Mouse (Mus musculus) layer of hippocampus, adult 8-10 months (tissue): ENCODE results near the gene Tmem160. TPM values are rescaled to one million over a fixed set of nuclear protein-coding genes. Genes with fewer than 3 reads are reported as not detected.

Experiments used
- DNase-seq, 2 experiments: peaks; one replicate each; pipeline ENCODE4 v3.0.0; 2022; ENCODE audit warnings: low spot score in 2 of 2
- total RNA-seq, 4 experiments: library from RNA; stranded (reverse); gene quantifications; 2 replicates each; pipeline ENCODE4 v1.2.4; 2022

The Tmem160 gene
- total RNA-seq, 4 experiments from 2014 or later: 53.2 to 76.7 (median 67.9) TPM

DNA sequence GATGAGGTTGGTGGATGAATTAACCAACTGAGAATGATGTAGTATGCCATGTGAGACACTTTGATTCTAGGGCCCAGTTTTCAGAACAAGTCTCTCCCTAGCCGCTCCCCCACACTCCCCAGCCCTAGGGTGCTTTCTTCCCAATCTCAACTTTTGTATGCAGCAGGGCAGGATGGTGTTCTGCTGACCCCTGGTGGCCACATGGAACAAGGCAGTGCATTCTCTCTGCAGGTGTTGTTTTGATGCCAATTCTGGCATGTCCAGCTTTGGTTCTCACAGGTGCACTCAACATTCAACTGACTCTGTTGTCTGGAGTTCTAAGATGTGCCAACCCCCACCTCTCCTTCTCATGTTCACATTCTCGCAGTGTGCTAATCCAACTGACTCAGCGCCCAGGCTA, 39.2 kb downstream of the Tmem160 start:
- DNase-seq: peak in 1 of 2 experiments; percentile 65

DNA sequence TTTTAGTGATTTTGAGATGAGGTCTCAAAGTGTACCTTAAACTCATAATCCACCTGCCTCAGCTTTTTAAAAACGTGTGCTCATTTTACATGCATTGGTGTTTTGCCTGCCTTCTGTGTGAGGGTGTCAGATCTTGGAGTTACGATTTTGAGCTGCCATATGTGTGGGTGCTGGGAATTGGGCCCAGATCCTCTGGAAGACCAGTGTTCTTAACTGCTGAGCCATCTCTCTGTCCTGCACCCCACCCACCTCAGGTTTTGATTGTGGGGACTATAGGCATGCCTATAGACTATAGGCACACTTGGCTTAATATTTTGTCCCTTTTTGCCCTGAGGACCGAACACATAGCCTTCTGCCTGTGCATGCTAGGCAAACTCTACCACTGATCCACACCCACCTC, 39.6 kb downstream of the Tmem160 start:
- DNase-seq: no peak

DNA sequence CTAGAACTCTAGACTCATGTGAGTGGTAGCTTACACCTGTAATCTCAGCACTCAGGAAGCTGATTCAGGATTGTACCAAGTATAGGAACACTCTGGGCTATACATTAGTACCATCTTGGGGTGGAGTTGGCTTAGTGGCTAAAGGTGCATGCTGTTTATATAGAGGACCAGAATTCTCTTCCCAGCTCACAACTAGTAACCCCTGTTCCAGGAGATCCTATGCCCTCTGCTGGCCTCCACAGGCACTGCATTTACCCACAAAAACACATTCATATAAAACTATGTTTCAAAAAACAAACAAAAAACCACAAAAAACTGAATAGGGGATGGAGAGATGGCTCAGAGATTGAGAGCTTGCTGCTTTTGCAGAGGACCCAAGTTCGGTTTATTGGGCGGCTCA, 40.8 kb downstream of the Tmem160 start:
- DNase-seq: peak in 1 of 2 experiments; percentile 46

DNA sequence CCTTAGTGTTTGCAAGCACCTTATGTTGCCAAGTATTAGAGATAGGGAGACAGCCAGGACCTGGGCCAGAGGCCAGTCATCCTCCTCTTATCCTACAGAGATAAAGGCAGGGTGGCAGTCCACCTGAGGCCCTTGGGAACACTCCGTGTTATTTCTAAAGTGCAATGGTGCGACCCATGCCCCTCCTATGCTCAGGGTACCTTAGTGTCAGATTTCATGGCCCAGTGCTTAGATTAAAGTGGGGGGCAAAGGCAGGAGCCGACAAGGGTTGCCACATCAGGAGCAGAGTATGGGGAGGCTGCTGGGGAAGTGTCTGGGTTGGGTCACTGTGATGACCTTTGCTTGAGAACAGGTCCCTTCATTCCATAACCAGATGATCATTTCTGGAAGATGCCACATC, 43.7 kb downstream of the Tmem160 start:
- no peak for DNase-seq

DNA sequence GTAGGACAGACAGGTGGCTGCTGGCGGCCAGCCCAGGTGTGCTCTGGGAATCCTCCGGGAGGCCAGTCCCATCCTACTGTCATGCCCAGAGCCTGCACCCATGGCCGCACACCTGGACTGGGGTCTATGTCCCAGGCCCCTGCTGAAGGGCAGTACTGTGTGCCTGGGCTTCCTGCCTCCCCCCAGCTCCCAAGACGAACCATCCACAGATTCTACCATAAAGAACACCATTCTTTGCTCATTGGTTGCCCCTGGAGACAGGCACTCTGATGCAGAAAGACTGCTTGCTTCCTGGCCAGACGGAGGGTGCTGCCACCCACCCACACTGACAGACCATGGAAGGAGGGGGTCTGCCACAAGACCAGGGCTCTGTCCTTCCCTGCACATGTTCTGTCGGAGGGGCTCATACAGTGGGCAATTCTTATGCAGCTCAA, 47.1 kb downstream of the Tmem160 start:
- no peak for DNase-seq

DNA sequence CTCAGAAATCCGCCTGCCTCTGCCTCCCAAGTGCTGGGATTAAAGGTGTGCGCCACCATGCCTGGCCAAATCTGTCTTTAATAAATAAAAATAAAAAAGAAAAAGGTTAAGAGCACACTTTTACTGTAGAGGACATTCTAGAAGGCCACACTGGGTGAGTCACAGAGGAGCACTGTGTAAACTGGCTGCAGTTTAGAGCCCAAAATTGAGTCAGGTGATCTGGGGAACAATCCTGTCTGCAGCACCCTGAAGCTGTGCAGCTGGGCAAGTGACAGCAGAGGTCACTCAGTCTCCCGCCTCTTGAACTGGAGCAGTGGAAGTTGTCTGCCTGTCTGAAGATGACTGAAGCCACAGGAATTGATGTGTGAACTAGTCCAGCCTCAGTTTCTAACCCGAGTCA, 49.0 kb downstream of the Tmem160 start:
- DNase-seq: no peak

DNA sequence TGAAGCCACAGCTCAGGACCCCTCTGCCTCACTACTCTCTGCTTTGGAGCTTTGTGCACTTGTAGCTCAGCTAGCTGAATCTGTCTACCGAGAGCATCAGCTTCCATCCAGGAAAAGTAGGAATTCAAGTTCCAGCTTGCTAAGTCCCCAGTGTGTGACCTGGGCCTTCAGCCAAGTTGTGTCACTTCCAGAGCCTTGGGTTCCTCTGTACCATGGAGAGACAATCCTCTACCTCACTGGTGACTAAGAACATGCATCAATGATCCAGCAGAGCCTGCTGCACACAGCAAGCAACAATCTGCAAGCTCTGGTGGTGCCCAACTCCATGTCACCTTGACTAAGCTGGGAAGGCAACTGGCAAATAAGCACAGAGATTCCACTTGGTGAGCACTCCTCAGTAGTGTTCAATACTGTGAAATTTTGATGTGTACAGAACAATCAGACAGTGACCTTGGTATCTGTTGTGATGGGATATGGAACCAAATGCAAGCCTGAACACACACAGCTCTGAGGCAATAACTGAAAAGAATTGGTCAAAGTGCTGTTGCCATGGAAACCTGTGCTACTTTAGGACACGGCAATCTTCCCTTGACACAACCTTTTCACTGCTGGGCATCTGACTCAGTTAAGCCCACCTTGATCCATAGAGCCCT, 52.1 kb downstream of the Tmem160 start:
- DNase-seq: no peak

Other genes with a start within 250 kb of the Tmem160 start
- gene Dhx34, start 230.7 kb upstream of the Tmem160 start, total RNA-seq: 10 to 100 TPM; 12.4 to 17.6 (median 13.5) TPM
- gene C5ar2, start 208.6 kb upstream of the Tmem160 start, total RNA-seq: 1 to 10 TPM in 2 of 4 experiments, under 1 TPM in 2; 0.54 to 1.7 (median 1.1) TPM
- gene C5ar1, start 193.2 kb upstream of the Tmem160 start, total RNA-seq: 1 to 10 TPM in 3 of 4 experiments, under 1 TPM in 1; 0.61 to 5.4 (median 3.0) TPM
- 10 to 100 TPM; 30.9 to 39.3 (median 33.1) TPM for gene Inafm1, start 179.2 kb upstream of the Tmem160 start, total RNA-seq
- 10 to 100 TPM; 72.6 to 88.3 (median 86.3) TPM for gene Ccdc9, start 166.0 kb upstream of the Tmem160 start, total RNA-seq
- gene Bbc3, start 144.4 kb upstream of the Tmem160 start, total RNA-seq: 10 to 100 TPM in 3 of 4 experiments, 1 to 10 TPM in 1; 8.9 to 14.4 (median 10.9) TPM
- 10 to 100 TPM; 89.6 to 93.3 (median 91.9) TPM for gene Sae1, start 65.0 kb upstream of the Tmem160 start, total RNA-seq
- gene Zc3h4, start 51.9 kb upstream of the Tmem160 start, total RNA-seq: 10 to 100 TPM; 43.3 to 50.2 (median 47.1) TPM
- 10 to 100 TPM; 14.0 to 17.1 (median 15.5) TPM for gene Npas1, start 24.9 kb downstream of the Tmem160 start, total RNA-seq
- 100 to 1,000 TPM; 115 to 133 (median 122) TPM for gene Arhgap35, start 162.2 kb downstream of the Tmem160 start, total RNA-seq
- gene Ceacam15, start 222.9 kb downstream of the Tmem160 start, total RNA-seq: not detected